Mouse (Mus musculus) R1 (cell line): ENCODE results near the gene 4930558K02Rik.

Experiments used
- DNase-seq: peaks from one replicate; pipeline ENCODE4 v3.0.0-alpha.2; 2018; ENCODE audit warnings: low read depth, low spot score

The 4930558K02Rik gene

GRCm38 (mm10) chr1:161900129-161900528 is 79.3 kb downstream of the 4930558K02Rik start:
- no peak for DNase-seq

- DNase-seq = no peak
Measured at GRCm38 (mm10) chr1:161897235-161897634, 82.2 kb downstream of the 4930558K02Rik start.

- no peak for DNase-seq
Measured at GRCm38 (mm10) chr1:161896130-161896529, 83.3 kb downstream of the 4930558K02Rik start.

- DNase-seq = no peak
Measured at GRCm38 (mm10) chr1:161895014-161895413, 84.4 kb downstream of the 4930558K02Rik start.

GRCm38 (mm10) chr1:161894553-161894952 is 84.9 kb downstream of the 4930558K02Rik start:
- DNase-seq = no peak

- no peak for DNase-seq
Measured at GRCm38 (mm10) chr1:161894126-161894525, 85.3 kb downstream of the 4930558K02Rik start.
